ENCODE assay signal across 8 mouse cellular contexts in genomic region chr11:52167126-52167525, GRCm38 (mm10). TPM values are rescaled to one million over a fixed set of nuclear protein-coding genes. Genes with fewer than 3 reads are reported as not detected.
DNase-seq lines count a peak whose midpoint lies in the region; ATAC-seq lines count a peak whose summit lies in the region.

No protein-coding gene starts in this region.

- peak; percentile 36 for DNase-seq in midbrain, embryonic 10.5 days (ENCODE audit: low spot score)
- peak; percentile 31 to 32 for DNase-seq in heart, postnatal 10 days
- DNase-seq in naive thymus-derived CD4-positive, alpha-beta T cell, adult 2 months (ENCODE audit: low read depth), result peak; percentile 30
- DNase-seq in spleen, postnatal 14 days (ENCODE audit: low spot score in 2 of 2), result no peak
- no peak for DNase-seq in right cerebral cortex, postnatal 14 days

- no peak overlapping the region for H3K9ac ChIP-seq in midbrain, embryonic 15.5 days
- no peak overlapping the region for H3K9ac ChIP-seq in limb, embryonic 12.5 days (replicated peaks)

- 2% methylated on average over 21 of the region's 21 CpGs for WGBS in midbrain, embryonic 10.5 days
- WGBS in midbrain, embryonic 15.5 days, result 1% methylated on average over 21 of the region's 21 CpGs
- 2% methylated on average over 21 of the region's 21 CpGs for WGBS in limb, embryonic 12.5 days

- intact Hi-C loops in heart, postnatal 10 days (cut with DNase I), result no loop called here

- no peak overlapping the region for H3K27ac ChIP-seq in midbrain, embryonic 10.5 days (replicated peaks)
- no peak overlapping the region for H3K27ac ChIP-seq in midbrain, embryonic 15.5 days
- no peak overlapping the region for H3K27ac ChIP-seq in limb, embryonic 12.5 days

- H3K4me2 ChIP-seq in midbrain, embryonic 15.5 days, result no peak overlapping the region
- H3K4me2 ChIP-seq in limb, embryonic 12.5 days, result no peak overlapping the region

- peak overlapping the region; percentile 1; the same call in 1 of the 2 replicates for H3K4me3 ChIP-seq in midbrain, embryonic 10.5 days
- H3K4me3 ChIP-seq in midbrain, embryonic 15.5 days, result no peak overlapping the region
- 0 out of 2 replicates have a peak overlapping the region, but pooled peaks have one; percentile 4 for H3K4me3 ChIP-seq in limb, embryonic 12.5 days (replicated peaks)

- no peaks in the 10 kb centered on the region for H3K36me3 ChIP-seq in midbrain, embryonic 10.5 days
- no peaks in the 10 kb centered on the region for H3K36me3 ChIP-seq in midbrain, embryonic 15.5 days (replicated peaks)
- H3K36me3 ChIP-seq in limb, embryonic 12.5 days, result no peaks in the 10 kb centered on the region

- H3K4me1 ChIP-seq in midbrain, embryonic 10.5 days, result peaks cover 17% of the 10 kb centered on the region
- peaks cover 11% of the 10 kb centered on the region for H3K4me1 ChIP-seq in midbrain, embryonic 15.5 days
- H3K4me1 ChIP-seq in limb, embryonic 12.5 days (replicated peaks), result no peaks in the 10 kb centered on the region

- H3K27me3 ChIP-seq in midbrain, embryonic 10.5 days (ENCODE audit: low read depth, poor library complexity, severe bottlenecking), result peaks cover 65% of the 10 kb centered on the region
- peaks cover 32% of the 10 kb centered on the region for H3K27me3 ChIP-seq in midbrain, embryonic 15.5 days (replicated peaks)
- peaks cover 75% of the 10 kb centered on the region for H3K27me3 ChIP-seq in limb, embryonic 12.5 days

- no peaks in the 10 kb centered on the region for H3K9me3 ChIP-seq in midbrain, embryonic 10.5 days (replicated peaks)
- no peaks in the 10 kb centered on the region for H3K9me3 ChIP-seq in midbrain, embryonic 15.5 days
- H3K9me3 ChIP-seq in limb, embryonic 12.5 days, result no peaks in the 10 kb centered on the region

- ATAC-seq in midbrain, embryonic 15.5 days (replicated peaks), result no peak
- peak; percentile 55 for ATAC-seq in common myeloid progenitor, adult 5-6 weeks (replicated peaks; ENCODE audit: low read depth, poor library complexity, severe bottlenecking)
- no peak for ATAC-seq in limb, embryonic 12.5 days (ENCODE audit: insufficient number of reproducible peaks, insufficient read depth, low FRiP score, low TSS enrichment, low read depth)

RNA-seq across cellular contexts. Expression of gene Olfr1373, which starts 21.8 kb away (rescaled TPM):
- polyA plus RNA-seq in midbrain, embryonic 10.5 days (2016; fragmentation: Nextera tagmentation; extraction: Ambion mirVana), result not detected in 2 replicates
- not detected in 2 replicates for polyA plus RNA-seq in midbrain, embryonic 15.5 days (2015; fragmentation: Nextera tagmentation; extraction: Ambion mirVana)
- total RNA-seq in common myeloid progenitor, adult 5-6 weeks (2017), result not detected in 2 replicates
- not detected for total RNA-seq in heart, postnatal 10 days (2021)
- polyA plus RNA-seq in limb, embryonic 12.5 days (2016; fragmentation: Nextera tagmentation; extraction: Ambion mirVana), result not detected in 2 replicates

RNA-seq across cellular contexts. Expression of gene Olfr1371, which starts 46.7 kb away (rescaled TPM):
- not detected in 2 replicates for polyA plus RNA-seq in midbrain, embryonic 10.5 days (2016; fragmentation: Nextera tagmentation; extraction: Ambion mirVana)
- not detected in 2 replicates for polyA plus RNA-seq in midbrain, embryonic 15.5 days (2015; fragmentation: Nextera tagmentation; extraction: Ambion mirVana)
- not detected in 2 replicates for total RNA-seq in common myeloid progenitor, adult 5-6 weeks (2017)
- total RNA-seq in heart, postnatal 10 days (2021), result not detected
- polyA plus RNA-seq in limb, embryonic 12.5 days (2016; fragmentation: Nextera tagmentation; extraction: Ambion mirVana), result not detected in 2 replicates

Comparison
In these comparisons a context has a peak if more than half of its experiments do, and no peak if none do; other contexts are left out.
1. DNase-seq: peak in midbrain, embryonic 10.5 days (single experiment), heart, postnatal 10 days (2 of 2) and naive thymus-derived CD4-positive, alpha-beta T cell, adult 2 months (single experiment); none in spleen, postnatal 14 days (0 of 2) and right cerebral cortex, postnatal 14 days (single experiment).